Mouse (Mus musculus): ENCODE measurements around the gene Arhgef7. TPM values are rescaled to one million over a fixed set of nuclear protein-coding genes. Genes with fewer than 3 reads are reported as not detected.

Gene Arhgef7
- total and polyA plus RNA-seq, 2 experiments: 12.4 to 15.8 TPM

DNA sequence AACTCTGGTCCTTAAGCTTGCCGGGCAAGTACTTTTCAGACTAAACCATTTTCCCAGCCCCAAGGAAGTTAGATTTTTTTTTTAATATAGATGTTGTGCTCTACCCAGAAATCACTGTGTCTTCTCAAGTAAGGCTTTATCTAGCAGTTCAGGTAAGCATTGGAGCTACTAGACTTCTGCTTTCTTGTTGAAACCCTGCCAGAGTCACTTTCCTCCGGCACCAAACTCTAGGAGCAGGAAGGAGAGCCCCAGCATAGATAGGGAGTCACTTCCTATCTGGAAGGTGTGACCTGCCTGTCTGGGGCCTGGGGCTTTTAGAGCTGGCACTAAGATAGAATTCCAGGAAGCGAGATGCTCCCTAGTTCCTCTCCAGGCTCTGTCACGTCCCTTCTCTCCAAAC, 10.3 kb upstream of the Arhgef7 start:
- TF ChIP-seq CTCF (IDR thresholded peaks at IDR 0.05; ENCODE audit: low read depth, low read length): no peak
- TF ChIP-seq POLR2A (IDR thresholded peaks at IDR 0.05; ENCODE audit: extremely low read depth, insufficient read depth, low read length): no peak
- WGBS: 83% methylated on average over 4 of the region's 4 CpGs
- DNase-seq (ENCODE audit: extremely low read depth, low read depth, low spot score): no peak
- H3K4me3 ChIP-seq (ENCODE audit: insufficient read depth, low read depth, low read length): no peak overlapping the region
- H3K27ac ChIP-seq (replicated peaks; ENCODE audit: insufficient read depth, low read depth, low read length): no peak overlapping the region
- H3K79me2 ChIP-seq (ENCODE audit: control insufficient read depth, insufficient read depth, low read length): no peaks in the 10 kb centered on the region
- 0 out of 2 replicates have a peak, but pooled peaks cover 4% of the 10 kb centered on the region for H3K4me1 ChIP-seq (ENCODE audit: control insufficient read depth, insufficient read depth, low read length)
- no peaks in the 10 kb centered on the region for H3K36me3 ChIP-seq (ENCODE audit: control insufficient read depth, insufficient read depth, low read length)
- no peaks in the 10 kb centered on the region for H3K27me3 ChIP-seq (ENCODE audit: control insufficient read depth, insufficient read depth, low read length)
- no peak overlapping the region for H3K9ac ChIP-seq (ENCODE audit: low read depth, low read length)

- Histone ChIP-seq H3K4me1 (ENCODE audit: control insufficient read depth, insufficient read depth, low read length) (peaks cover 13% of the 10 kb centered on the region), H3K27ac (replicated peaks; ENCODE audit: insufficient read depth, low read depth, low read length) (no peak overlapping the region), H3K9ac (ENCODE audit: low read depth, low read length) (peak overlapping the region; percentile 64), H3K27me3 (ENCODE audit: control insufficient read depth, insufficient read depth, low read length) (no peaks in the 10 kb centered on the region), H3K36me3 (ENCODE audit: control insufficient read depth, insufficient read depth, low read length) (no peaks in the 10 kb centered on the region), H3K79me2 (ENCODE audit: control insufficient read depth, insufficient read depth, low read length) (peaks cover 7% of the 10 kb centered on the region; the same call in 1 of the 2 replicates), H3K4me3 (ENCODE audit: insufficient read depth, low read depth, low read length) (peak overlapping the region; percentile 97; the same call in 1 of the 2 replicates)
- TF ChIP-seq POLR2A (IDR thresholded peaks at IDR 0.05; ENCODE audit: extremely low read depth, insufficient read depth, low read length) (no peak), CTCF (IDR thresholded peaks at IDR 0.05; ENCODE audit: low read depth, low read length) (no peak)
- WGBS: 11% methylated on average over 22 of the region's 22 CpGs
- no peak for DNase-seq (ENCODE audit: extremely low read depth, low read depth, low spot score)
Observed at GRCm38 (mm10) chr8:11727273-11727650, 259 bp upstream of the Arhgef7 start.

DNA sequence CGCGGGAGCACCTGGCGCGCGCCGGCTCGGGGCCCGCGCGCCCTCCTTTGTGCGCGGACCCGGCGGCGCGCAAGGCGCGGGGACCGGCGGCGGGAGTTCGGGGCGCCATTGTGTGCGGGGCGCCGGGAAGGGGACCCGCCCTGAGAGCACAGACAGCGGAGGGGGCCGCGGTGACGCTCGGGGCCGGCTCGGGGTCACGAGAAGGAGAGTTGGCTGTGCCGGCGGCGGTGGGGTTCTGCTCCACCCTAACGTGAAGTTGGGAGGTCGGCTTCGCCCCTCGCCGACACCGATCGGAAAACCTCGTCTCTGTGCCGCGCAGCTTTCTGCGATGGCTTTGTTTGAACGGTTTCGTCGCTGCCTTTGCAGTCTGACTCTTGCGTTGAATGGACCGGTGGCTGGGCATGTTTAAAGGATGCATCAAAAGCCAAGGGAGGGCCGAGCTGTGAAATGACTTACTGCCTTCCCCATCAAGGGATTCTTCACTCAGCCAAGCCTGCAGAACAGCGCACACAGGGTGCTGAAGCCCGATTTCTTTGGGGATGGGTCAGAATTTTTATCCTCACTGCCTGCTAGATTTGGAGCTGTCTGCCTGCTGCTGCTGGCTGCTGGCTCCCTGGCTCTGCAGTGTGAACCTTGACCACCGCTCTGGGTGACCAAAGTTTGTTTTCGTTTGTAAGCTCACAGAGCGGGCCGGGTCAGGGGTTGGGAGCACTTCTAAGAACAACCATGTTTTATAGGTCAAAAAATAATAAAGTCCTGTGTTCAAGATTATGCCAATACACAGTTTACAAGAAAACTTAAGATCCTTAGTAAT, 1.2 kb downstream of the Arhgef7 start:
- 2% methylated on average over 61 of the region's 61 CpGs for WGBS
- peak; percentile 91 for DNase-seq (ENCODE audit: extremely low read depth, low read depth, low spot score)
- Histone ChIP-seq H3K9ac (ENCODE audit: low read depth, low read length) (peak overlapping the region; percentile 99), H3K79me2 (ENCODE audit: control insufficient read depth, insufficient read depth, low read length) (peaks cover 8% of the 10 kb centered on the region; the same call in 1 of the 2 replicates), H3K27me3 (ENCODE audit: control insufficient read depth, insufficient read depth, low read length) (no peaks in the 10 kb centered on the region), H3K27ac (replicated peaks; ENCODE audit: insufficient read depth, low read depth, low read length) (peak overlapping the region; percentile 83), H3K4me3 (ENCODE audit: insufficient read depth, low read depth, low read length) (peak overlapping the region; percentile 97), H3K36me3 (ENCODE audit: control insufficient read depth, insufficient read depth, low read length) (no peaks in the 10 kb centered on the region), H3K4me1 (ENCODE audit: control insufficient read depth, insufficient read depth, low read length) (peaks cover 13% of the 10 kb centered on the region)
- TF ChIP-seq CTCF (IDR thresholded peaks at IDR 0.05; ENCODE audit: low read depth, low read length) (no peak), POLR2A (IDR thresholded peaks at IDR 0.05; ENCODE audit: extremely low read depth, insufficient read depth, low read length) (peak; percentile 38; the same call in 1 of the 2 replicates)

DNA sequence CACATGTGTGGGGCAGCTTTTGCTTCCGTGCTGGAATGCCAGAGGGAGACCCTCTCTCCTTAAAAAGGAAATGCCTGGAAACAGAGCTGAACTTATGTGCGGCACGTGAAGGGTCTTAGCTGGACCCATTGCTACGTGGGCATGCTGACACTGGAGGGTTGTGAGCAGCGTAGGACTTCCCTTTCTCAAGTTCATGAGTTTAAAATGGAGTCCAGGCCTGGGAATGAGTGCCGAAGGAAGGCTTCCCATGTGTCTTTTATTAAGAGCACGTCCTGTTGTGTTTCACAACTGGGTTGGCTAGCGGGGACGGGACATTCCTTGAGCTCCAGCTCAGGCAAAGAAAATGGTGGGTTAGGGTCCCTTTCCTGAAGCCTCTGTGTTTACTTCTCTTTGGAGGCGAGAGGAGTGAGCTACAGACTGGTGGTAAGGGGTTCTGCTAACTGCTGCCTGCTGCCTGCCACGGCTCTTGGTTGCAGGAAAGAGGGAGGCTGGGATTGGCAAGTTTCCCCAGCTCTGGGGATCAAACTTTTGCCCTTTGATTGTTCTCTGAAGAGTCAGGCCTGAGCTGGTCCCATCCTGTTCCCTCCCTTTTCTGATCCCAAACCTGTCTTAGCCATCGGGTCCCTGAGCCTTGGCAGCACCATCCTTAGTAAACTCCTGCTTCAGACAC, 2.9 kb downstream of the Arhgef7 start:
- no peaks in the 10 kb centered on the region for H3K27me3 ChIP-seq (ENCODE audit: control insufficient read depth, insufficient read depth, low read length)
- no peak for TF ChIP-seq CTCF (IDR thresholded peaks at IDR 0.05; ENCODE audit: low read depth, low read length)
- no peak for TF ChIP-seq POLR2A (IDR thresholded peaks at IDR 0.05; ENCODE audit: extremely low read depth, insufficient read depth, low read length)
- DNase-seq (ENCODE audit: extremely low read depth, low read depth, low spot score): peak; percentile 78
- peak overlapping the region; percentile 1; the same call in 1 of the 2 replicates for H3K9ac ChIP-seq (ENCODE audit: low read depth, low read length)
- peak overlapping the region; percentile 28 for H3K27ac ChIP-seq (replicated peaks; ENCODE audit: insufficient read depth, low read depth, low read length)
- no peaks in the 10 kb centered on the region for H3K36me3 ChIP-seq (ENCODE audit: control insufficient read depth, insufficient read depth, low read length)
- H3K79me2 ChIP-seq (ENCODE audit: control insufficient read depth, insufficient read depth, low read length): peaks cover 21% of the 10 kb centered on the region; the same call in 1 of the 2 replicates
- 40% methylated on average over 12 of the region's 12 CpGs for WGBS
- no peak overlapping the region for H3K4me3 ChIP-seq (ENCODE audit: insufficient read depth, low read depth, low read length)
- peaks cover 16% of the 10 kb centered on the region for H3K4me1 ChIP-seq (ENCODE audit: control insufficient read depth, insufficient read depth, low read length)

DNA sequence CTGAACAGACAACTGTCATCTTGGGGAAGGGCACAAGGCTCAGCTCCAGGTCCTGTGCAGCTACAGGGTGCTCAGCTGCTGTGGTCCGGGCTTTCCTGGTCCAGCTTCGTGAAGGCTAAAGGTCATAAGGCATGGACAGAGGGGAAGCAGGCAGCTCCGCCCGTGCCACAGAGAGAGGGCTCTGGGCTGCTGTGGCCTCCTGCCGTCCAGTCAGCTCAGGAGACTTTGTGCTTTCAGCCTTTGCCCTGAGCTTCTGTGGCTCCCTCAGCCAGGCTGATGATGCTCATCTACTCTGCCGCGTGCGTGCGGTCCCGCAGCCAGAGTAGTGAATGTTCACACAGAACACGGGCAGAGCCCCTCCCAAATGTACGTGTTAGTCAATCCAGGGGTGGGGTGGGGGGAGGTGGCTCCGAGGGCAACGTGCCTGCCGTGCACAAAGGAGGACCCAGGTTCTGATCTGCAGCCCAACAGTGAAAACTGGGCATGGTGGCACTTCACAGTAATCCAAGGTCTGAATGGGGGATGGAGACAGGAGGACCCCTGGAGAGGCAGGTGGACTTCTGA, 8.2 kb downstream of the Arhgef7 start:
- Histone ChIP-seq H3K9ac (ENCODE audit: low read depth, low read length) (no peak overlapping the region), H3K36me3 (ENCODE audit: control insufficient read depth, insufficient read depth, low read length) (no peaks in the 10 kb centered on the region), H3K79me2 (ENCODE audit: control insufficient read depth, insufficient read depth, low read length) (peaks cover 21% of the 10 kb centered on the region; the same call in 1 of the 2 replicates), H3K27me3 (ENCODE audit: control insufficient read depth, insufficient read depth, low read length) (no peaks in the 10 kb centered on the region), H3K27ac (replicated peaks; ENCODE audit: insufficient read depth, low read depth, low read length) (no peak overlapping the region), H3K4me3 (ENCODE audit: insufficient read depth, low read depth, low read length) (no peak overlapping the region), H3K4me1 (ENCODE audit: control insufficient read depth, insufficient read depth, low read length) (peaks cover 12% of the 10 kb centered on the region)
- WGBS: 18% methylated on average over 15 of the region's 15 CpGs
- TF ChIP-seq POLR2A (IDR thresholded peaks at IDR 0.05; ENCODE audit: extremely low read depth, insufficient read depth, low read length) (no peak), CTCF (IDR thresholded peaks at IDR 0.05; ENCODE audit: low read depth, low read length) (peak; percentile 38)
- peak; percentile 74 for DNase-seq (ENCODE audit: extremely low read depth, low read depth, low spot score)

Measured in liver, adult 2 months (tissue).